ENCODE assay signal across 10 mouse cellular contexts in genomic region chr5:144946032-144946431, GRCm38 (mm10). TPM values are rescaled to one million over a fixed set of nuclear protein-coding genes. Genes with fewer than 3 reads are reported as not detected.
DNase-seq lines count a peak whose midpoint lies in the region; ATAC-seq and TF ChIP-seq lines count a peak whose summit lies in the region.
"Had no signal": no experiment of that assay in that cellular context is flagged by ENCODE, and none has a peak within 500 bp of the region (broad histone marks: within the 10 kb centered on the region; RNA-seq: fewer than 3 reads in every experiment).

No protein-coding gene starts in this region.

- H3K27me3 ChIP-seq in liver, adult 2 months (ENCODE audit: control insufficient read depth, insufficient read depth, low read length), result no peaks in the 10 kb centered on the region
- no peaks in the 10 kb centered on the region for H3K27me3 ChIP-seq in liver, embryonic 12.5 days (replicated peaks)
- H3K27me3 ChIP-seq: limb, embryonic 12.5 days; neural tube, embryonic 12.5 days had no signal

- no peaks in the 10 kb centered on the region for H3K36me3 ChIP-seq in liver, adult 2 months (ENCODE audit: control insufficient read depth, insufficient read depth, low read length)
- no peaks in the 10 kb centered on the region for H3K36me3 ChIP-seq in liver, embryonic 12.5 days
- H3K36me3 ChIP-seq: limb, embryonic 12.5 days; neural tube, embryonic 12.5 days had no signal

- no peak for ATAC-seq in liver, embryonic 12.5 days
- ATAC-seq in granulocyte monocyte progenitor cell, adult 5-6 weeks (replicated peaks; ENCODE audit: poor library complexity, severe bottlenecking), result no peak

- peak overlapping the region; percentile 98 for H3K27ac ChIP-seq in liver, adult 2 months (replicated peaks; ENCODE audit: insufficient read depth, low read depth, low read length)
- H3K27ac ChIP-seq in liver, embryonic 12.5 days, result no peak overlapping the region
- H3K27ac ChIP-seq: limb, embryonic 12.5 days; neural tube, embryonic 12.5 days had no signal

- no peak for TF ChIP-seq CTCF in liver, adult 2 months (IDR thresholded peaks at IDR 0.05; ENCODE audit: low read depth, low read length)

- WGBS in liver, adult 2 months, result 24% methylated on average over 4 of the region's 4 CpGs
- WGBS in liver, embryonic 12.5 days (ENCODE audit: insufficient replicate concordance), result 67% methylated on average over 4 of the region's 4 CpGs

- peaks cover 51% of the 10 kb centered on the region for H3K4me1 ChIP-seq in liver, adult 2 months (ENCODE audit: control insufficient read depth, insufficient read depth, low read length)
- H3K4me1 ChIP-seq in liver, embryonic 12.5 days, result no peaks in the 10 kb centered on the region
- H3K4me1 ChIP-seq: limb, embryonic 12.5 days had no signal

- H3K79me2 ChIP-seq in liver, adult 2 months (ENCODE audit: control insufficient read depth, insufficient read depth, low read length), result peaks cover 18% of the 10 kb centered on the region

- no peak overlapping the region for H3K9ac ChIP-seq in liver, adult 2 months (ENCODE audit: low read depth, low read length)
- no peak overlapping the region for H3K9ac ChIP-seq in liver, embryonic 12.5 days
- H3K9ac ChIP-seq: limb, embryonic 12.5 days; neural tube, embryonic 12.5 days had no signal

- no peak overlapping the region for H3K4me2 ChIP-seq in liver, embryonic 12.5 days
- H3K4me2 ChIP-seq: limb, embryonic 12.5 days; neural tube, embryonic 12.5 days had no signal

- H3K4me3 ChIP-seq in liver, adult 2 months (ENCODE audit: insufficient read depth, low read depth, low read length), result no peak overlapping the region
- no peak overlapping the region for H3K4me3 ChIP-seq in liver, embryonic 12.5 days
- H3K4me3 ChIP-seq: limb, embryonic 12.5 days; neural tube, embryonic 12.5 days had no signal

- no peak for TF ChIP-seq POLR2A in liver, adult 2 months (IDR thresholded peaks at IDR 0.05; ENCODE audit: extremely low read depth, insufficient read depth, low read length)

- no peaks in the 10 kb centered on the region for H3K9me3 ChIP-seq in liver, embryonic 12.5 days (replicated peaks)
- H3K9me3 ChIP-seq: limb, embryonic 12.5 days; neural tube, embryonic 12.5 days had no signal

- peak; percentile 97 for DNase-seq in liver, adult 2 months (ENCODE audit: extremely low read depth, low read depth, low spot score)
- DNase-seq in adrenal gland, postnatal 36 days, result peak; percentile 77 to 81
- DNase-seq in cerebellum, postnatal 25 days, result peak; percentile 41 to 72
- peak; percentile 74 for DNase-seq in lung, postnatal 25 days (ENCODE audit: low spot score)
- no peak for DNase-seq in thymus, postnatal 36 days
- DNase-seq in spleen, adult 18-20 months, result no peak

RNA-seq across cellular contexts. Expression of gene Smurf1, which starts 19.6 kb away (rescaled TPM):
- total RNA-seq in liver, adult 2 months (2014; rRNA removed), result 5.2 and 6.0 TPM in 2 replicates
- polyA plus RNA-seq in liver, adult 2 months (2012; rRNA removed), result 6.7 and 8.6 TPM in 2 replicates
- polyA plus RNA-seq in liver, embryonic 12.5 days (2016; fragmentation: Nextera tagmentation; extraction: Ambion mirVana), result 4.2 and 4.7 TPM in 2 replicates
- total RNA-seq in adrenal gland, postnatal 36 days (2021), result 10 to 100 TPM; 18.6 to 24.8 TPM
- total RNA-seq in granulocyte monocyte progenitor cell, adult 5-6 weeks (2014; fragmentation: Nextera tagmentation), result 2.0 and 5.9 TPM in 2 replicates
- 3.4 and 4.6 TPM in 2 replicates for total RNA-seq in granulocyte monocyte progenitor cell, adult 5-6 weeks (2017)

Comparison
In these comparisons a context has a peak if more than half of its experiments do, and no peak if none do; other contexts are left out.
1. DNase-seq: peak in liver, adult 2 months (single experiment), adrenal gland, postnatal 36 days (2 of 2), cerebellum, postnatal 25 days (2 of 2) and lung, postnatal 25 days (single experiment); none in thymus, postnatal 36 days (0 of 2) and spleen, adult 18-20 months (0 of 2).